Mouse (Mus musculus): ENCODE results near the gene Sec24a.
"Not testable (repeated sequence)": the region's sequence is repeated elsewhere in the genome, so short reads cannot be mapped to it uniquely, and the experiment has no call there.

Sec24a gene

GRCm38 (mm10) chr11:51759941-51760657 lies 3.3 kb downstream of the Sec24a start:
- DNase-seq (ENCODE audit: low read depth, low spot score), result no peak

- DNase-seq (ENCODE audit: low read depth, low spot score), result no peak
These were observed 4.2 kb downstream of the Sec24a start for GRCm38 (mm10) chr11:51759251-51759650.

GRCm38 (mm10) chr11:51758207-51758606 lies 5.2 kb downstream of the Sec24a start:
- DNase-seq (ENCODE audit: low read depth, low spot score), result peak; percentile 58

GRCm38 (mm10) chr11:51757625-51758024 lies 5.8 kb downstream of the Sec24a start:
- no peak for DNase-seq (ENCODE audit: low read depth, low spot score)

GRCm38 (mm10) chr11:51757023-51757422 lies 6.4 kb downstream of the Sec24a start:
- no peak for DNase-seq (ENCODE audit: low read depth, low spot score)

GRCm38 (mm10) chr11:51756352-51756771 lies 7.1 kb downstream of the Sec24a start:
- DNase-seq (ENCODE audit: low read depth, low spot score), result peak; percentile 87

- DNase-seq (ENCODE audit: low read depth, low spot score), result no peak
These were observed 7.7 kb downstream of the Sec24a start for GRCm38 (mm10) chr11:51755621-51756311.

- not testable (repeated sequence) for DNase-seq (ENCODE audit: low read depth, low spot score)
These were observed 11.7 kb downstream of the Sec24a start for GRCm38 (mm10) chr11:51751623-51752225.

GRCm38 (mm10) chr11:51746096-51746495 lies 17.3 kb downstream of the Sec24a start:
- DNase-seq (ENCODE audit: low read depth, low spot score), result no peak

GRCm38 (mm10) chr11:51740701-51741100 lies 22.7 kb downstream of the Sec24a start:
- DNase-seq (ENCODE audit: low read depth, low spot score), result no peak

GRCm38 (mm10) chr11:51738651-51739403 lies 24.6 kb downstream of the Sec24a start:
- no peak for DNase-seq (ENCODE audit: low read depth, low spot score)

- not testable (repeated sequence) for DNase-seq (ENCODE audit: low read depth, low spot score)
These were observed 29.2 kb downstream of the Sec24a start for GRCm38 (mm10) chr11:51734218-51734617.

- peak; percentile 51 for DNase-seq (ENCODE audit: low read depth, low spot score)
These were observed 30.6 kb downstream of the Sec24a start for GRCm38 (mm10) chr11:51732883-51733282.

GRCm38 (mm10) chr11:51721066-51721465 lies 42.4 kb downstream of the Sec24a start:
- no peak for DNase-seq (ENCODE audit: low read depth, low spot score)

GRCm38 (mm10) chr11:51707080-51707479 lies 56.4 kb downstream of the Sec24a start:
- DNase-seq (ENCODE audit: low read depth, low spot score), result no peak

GRCm38 (mm10) chr11:51706451-51706850 lies 57.0 kb downstream of the Sec24a start:
- DNase-seq (ENCODE audit: low read depth, low spot score), result no peak

GRCm38 (mm10) chr11:51703379-51703998 lies 59.9 kb downstream of the Sec24a start:
- DNase-seq (ENCODE audit: low read depth, low spot score), result peak; percentile 98

GRCm38 (mm10) chr11:51702831-51703230 lies 60.6 kb downstream of the Sec24a start:
- no peak for DNase-seq (ENCODE audit: low read depth, low spot score)

GRCm38 (mm10) chr11:51694984-51695383 lies 68.5 kb downstream of the Sec24a start:
- DNase-seq (ENCODE audit: low read depth, low spot score), result no peak

- DNase-seq (ENCODE audit: low read depth, low spot score), result not testable (repeated sequence)
These were observed 72.8 kb downstream of the Sec24a start for GRCm38 (mm10) chr11:51690597-51690996.

GRCm38 (mm10) chr11:51689343-51689742 lies 74.1 kb downstream of the Sec24a start:
- peak; percentile 33 for DNase-seq (ENCODE audit: low read depth, low spot score)
